Mouse (Mus musculus) E14TG2a.4 (cell line): ENCODE data around the gene Ppdpf.

Experiments used
- H3K27me3 ChIP-seq: 2 replicates; pipeline ENCODE4 v1.6.1; 2014; ENCODE audit warnings: low read length, control low read depth; ENCODE audit not compliant: insufficient read depth
- H3K36me3 ChIP-seq: 2 replicates; pipeline ENCODE4 v1.6.1; 2014; ENCODE audit warnings: low read length, control low read depth; ENCODE audit not compliant: insufficient read depth
- H3K4me1 ChIP-seq: replicated peaks from 2 replicates; pipeline ENCODE4 v1.6.1; 2014; ENCODE audit warnings: low read depth, low read length, control low read depth
- H3K4me3 ChIP-seq: replicated peaks from 2 replicates; pipeline ENCODE4 v1.5.1; 2014; ENCODE audit warnings: mild to moderate bottlenecking, low read length
- H3K9me3 ChIP-seq: 2 replicates; pipeline ENCODE4 v1.6.1; 2014; ENCODE audit warnings: low read length, control low read depth
- CTCF ChIP-seq: conservative IDR thresholded peaks from 2 replicates; pipeline ENCODE4 v1.5.1; 2014; ENCODE audit warnings: low read length
- NANOG ChIP-seq: IDR thresholded peaks from 2 replicates; pipeline ENCODE4 v1.6.1; 2014; ENCODE audit warnings: borderline replicate concordance, low read length, mixed read lengths
- POU5F1 ChIP-seq: IDR thresholded peaks from 2 replicates; pipeline ENCODE4 v1.6.1; 2014; ENCODE audit warnings: low read length, borderline replicate concordance

Ppdpf gene

GRCm38 (mm10) chr2:181187121-181188000, at the start of gene Ppdpf:
Ppdpf (plus strand) TSS chr2:181187247.
- H3K9me3 ChIP-seq = peaks cover 12% of the 10 kb centered on the region
- peaks cover 17% of the 10 kb centered on the region for H3K36me3 ChIP-seq
- peaks cover 38% of the 10 kb centered on the region for H3K4me1 ChIP-seq
- peak within 1 kb of the TSS; percentile 92 for H3K4me3 ChIP-seq
- no peak for TF ChIP-seq POU5F1
- no peak for TF ChIP-seq CTCF
- TF ChIP-seq NANOG = no peak
- H3K27me3 ChIP-seq = 0 out of 2 replicates have a peak, but pooled peaks cover 7% of the 10 kb centered on the region

DNA sequence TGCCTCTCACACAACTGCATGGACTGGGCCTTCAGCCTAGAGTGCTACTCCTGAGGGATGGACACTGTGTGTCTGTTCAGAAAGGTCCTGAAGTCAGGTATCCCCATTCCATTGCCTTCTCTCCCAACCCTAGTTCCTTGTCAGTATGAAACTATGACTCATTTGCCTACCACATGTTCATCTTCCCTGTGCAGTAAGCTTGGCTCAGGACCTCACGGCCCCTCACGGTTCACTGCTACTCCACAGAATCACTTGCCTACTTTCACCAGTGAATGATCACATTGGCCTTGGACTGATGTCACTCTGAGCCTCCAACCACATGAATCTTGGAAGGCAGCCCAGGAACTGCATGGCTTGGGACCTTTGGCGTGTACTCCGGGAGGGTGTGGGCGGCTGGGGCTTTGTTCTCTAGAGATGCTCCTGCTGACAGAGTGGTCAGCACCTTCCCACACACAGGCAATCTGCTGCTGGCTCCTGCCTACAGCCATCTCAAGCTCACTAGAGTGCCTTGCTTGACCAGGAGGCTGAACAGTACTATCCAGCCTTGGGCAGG, 47.3 kb upstream of the Ppdpf start:
- TF ChIP-seq NANOG = no peak
- no peak for TF ChIP-seq POU5F1
- TF ChIP-seq CTCF = no peak
- peaks cover 5% of the 10 kb centered on the region for H3K4me1 ChIP-seq
- H3K4me3 ChIP-seq = no peak overlapping the region

GRCm38 (mm10) chr2:181142703-181143135, 44.3 kb upstream of the Ppdpf start:
- Histone ChIP-seq H3K9me3 (no peaks in the 10 kb centered on the region), H3K36me3 (no peaks in the 10 kb centered on the region), H3K27me3 (peaks cover 93% of the 10 kb centered on the region), H3K4me1 (peaks cover 6% of the 10 kb centered on the region), H3K4me3 (no peak overlapping the region)
- TF ChIP-seq CTCF = no peak
- TF ChIP-seq NANOG = no peak
- TF ChIP-seq POU5F1 = no peak

More for the DNA sequence above, 47.3 kb upstream of the Ppdpf start:
- Histone ChIP-seq H3K36me3 (no peaks in the 10 kb centered on the region), H3K27me3 (peaks cover 89% of the 10 kb centered on the region), H3K9me3 (no peaks in the 10 kb centered on the region)

- Histone ChIP-seq H3K9me3 (no peaks in the 10 kb centered on the region), H3K27me3 (peaks cover 94% of the 10 kb centered on the region), H3K4me1 (peaks cover 13% of the 10 kb centered on the region), H3K36me3 (no peaks in the 10 kb centered on the region), H3K4me3 (no peak overlapping the region)
- TF ChIP-seq NANOG (no peak), POU5F1 (no peak), CTCF (no peak)
Measured at GRCm38 (mm10) chr2:181143509-181144276, 43.4 kb upstream of the Ppdpf start.

DNA sequence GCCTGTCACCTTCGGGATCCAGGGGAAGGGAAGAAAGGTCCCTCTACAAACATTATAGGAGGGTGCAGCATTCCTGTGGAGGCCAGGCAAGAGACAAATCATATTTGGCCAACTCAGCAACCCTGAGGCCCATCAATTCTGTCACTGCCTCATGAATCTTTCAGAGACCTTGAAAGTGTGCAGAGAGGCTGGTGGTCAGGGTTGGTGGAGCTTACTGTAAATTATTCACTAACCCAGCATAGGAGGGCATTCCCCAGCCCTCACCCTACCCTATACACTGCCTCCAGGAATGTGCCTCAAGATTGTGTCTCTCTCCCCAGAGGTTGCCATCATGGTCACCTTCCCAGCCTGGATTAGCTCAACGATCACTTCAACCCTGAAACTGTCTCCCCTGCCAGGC, 42.4 kb upstream of the Ppdpf start:
- Histone ChIP-seq H3K4me3 (no peak overlapping the region), H3K4me1 (peaks cover 16% of the 10 kb centered on the region), H3K36me3 (no peaks in the 10 kb centered on the region), H3K27me3 (peaks cover 94% of the 10 kb centered on the region), H3K9me3 (no peaks in the 10 kb centered on the region)
- no peak for TF ChIP-seq NANOG
- TF ChIP-seq POU5F1 = no peak
- TF ChIP-seq CTCF = no peak

- Histone ChIP-seq H3K4me3 (peak overlapping the region; percentile 72), H3K27me3 (peaks cover 95% of the 10 kb centered on the region), H3K4me1 (peaks cover 31% of the 10 kb centered on the region), H3K9me3 (no peaks in the 10 kb centered on the region), H3K36me3 (no peaks in the 10 kb centered on the region)
- no peak for TF ChIP-seq POU5F1
- TF ChIP-seq CTCF = no peak
- no peak for TF ChIP-seq NANOG
Measured at GRCm38 (mm10) chr2:181146976-181147545, 40.0 kb upstream of the Ppdpf start.

DNA sequence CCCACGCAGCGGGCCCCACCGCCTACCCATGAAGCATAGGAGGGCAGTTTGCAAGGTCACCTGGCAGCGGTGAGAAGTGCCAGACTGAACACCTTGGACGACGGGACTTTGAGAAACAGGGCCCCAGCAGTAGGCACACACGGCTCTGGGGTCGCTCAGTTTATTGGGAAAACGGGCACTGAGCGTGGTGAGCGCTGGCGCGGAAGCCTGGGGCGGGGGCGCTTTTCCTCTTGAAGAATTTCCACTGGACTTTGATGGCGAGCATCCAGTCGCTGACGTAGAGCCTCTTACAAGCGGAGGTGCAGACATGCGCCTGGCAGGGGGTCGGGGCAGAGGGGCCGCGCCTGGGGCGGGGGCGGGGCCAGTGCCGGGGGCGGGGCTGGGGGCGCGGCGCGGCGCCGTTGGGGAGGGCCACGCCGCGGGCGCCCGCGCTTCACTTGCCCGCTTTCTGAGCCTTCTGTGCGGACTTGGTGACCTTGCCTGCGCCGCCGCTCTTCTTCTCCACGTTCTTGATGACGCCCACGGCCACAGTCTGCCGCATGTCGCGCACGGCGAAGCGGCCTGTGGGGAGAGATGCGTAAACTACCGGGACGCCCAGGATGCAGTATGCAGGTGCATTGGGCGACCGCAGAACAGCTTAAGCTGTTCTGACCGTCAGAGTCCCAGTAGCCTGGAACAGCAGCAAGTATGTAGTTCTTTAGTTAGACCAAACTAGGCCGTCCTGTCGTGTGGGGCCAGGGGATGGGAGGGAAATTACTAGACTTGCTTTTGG, 39.3 kb upstream of the Ppdpf start:
- Histone ChIP-seq H3K36me3 (no peaks in the 10 kb centered on the region), H3K9me3 (no peaks in the 10 kb centered on the region), H3K4me1 (peaks cover 31% of the 10 kb centered on the region), H3K4me3 (peak overlapping the region; percentile 81), H3K27me3 (peaks cover 94% of the 10 kb centered on the region)
- TF ChIP-seq CTCF = no peak
- TF ChIP-seq POU5F1 = no peak
- TF ChIP-seq NANOG = no peak
